Mouse (Mus musculus) spleen, adult 2 months (tissue): ENCODE measurements around the gene Ndrg2.

Experiments
- CTCF ChIP-seq: fragments of 200-500 bp; IDR thresholded peaks from 2 replicates; pipeline ENCODE4 v1.5.1; 2011; ENCODE audit warnings: mild to moderate bottlenecking, inconsistent platforms; ENCODE audit not compliant: insufficient read depth, insufficient read length, insufficient replicate concordance; ENCODE audit errors: extremely low read depth
- POLR2A ChIP-seq: fragments of 200-500 bp; IDR thresholded peaks from 2 replicates; pipeline ENCODE4 v1.6.1; 2011; ENCODE audit warnings: low read depth, low read length, inconsistent platforms

- TF ChIP-seq CTCF: peak; percentile 86; the same call in 1 of the 2 replicates
- TF ChIP-seq POLR2A: no peak
These were observed 10.9 kb downstream of the Ndrg2 start for GRCm38 (mm10) chr14:51902806-51903710.
